Mouse (Mus musculus): ENCODE results near the gene Pxt1. TPM values are rescaled to one million over a fixed set of nuclear protein-coding genes. Genes with fewer than 3 reads are reported as not detected.

Gene Pxt1
- polyA plus RNA-seq, 1 experiment from 2014 or later, result 0.15 TPM

- WGBS, result 1% methylated on average over 9 of the region's 9 CpGs
- ATAC-seq (ENCODE audit: low read depth), result no peak
- Histone ChIP-seq H3K27me3 (ENCODE audit: control insufficient read depth, insufficient read depth, low read depth, low read length) (no peaks in the 10 kb centered on the region), H3K27ac (ENCODE audit: low read length) (peak overlapping the region; percentile 88), H3K36me3 (ENCODE audit: control insufficient read depth, insufficient read depth, low read length) (peaks cover 5% of the 10 kb centered on the region; the same call in 1 of the 2 replicates), H3K9me3 (ENCODE audit: control insufficient read depth, low read length) (no peaks in the 10 kb centered on the region), H3K4me1 (replicated peaks; ENCODE audit: control insufficient read depth, insufficient read depth, low read length) (peaks cover 14% of the 10 kb centered on the region), H3K4me3 (ENCODE audit: low read length) (peak overlapping the region; percentile 75), H3K9ac (ENCODE audit: low read length) (peak overlapping the region; percentile 83), H3K4me2 (ENCODE audit: low read depth, low read length) (peak overlapping the region; percentile 60)
Measured at GRCm38 (mm10) chr17:28953251-28953650, 9.6 kb upstream of the Pxt1 start.

DNA sequence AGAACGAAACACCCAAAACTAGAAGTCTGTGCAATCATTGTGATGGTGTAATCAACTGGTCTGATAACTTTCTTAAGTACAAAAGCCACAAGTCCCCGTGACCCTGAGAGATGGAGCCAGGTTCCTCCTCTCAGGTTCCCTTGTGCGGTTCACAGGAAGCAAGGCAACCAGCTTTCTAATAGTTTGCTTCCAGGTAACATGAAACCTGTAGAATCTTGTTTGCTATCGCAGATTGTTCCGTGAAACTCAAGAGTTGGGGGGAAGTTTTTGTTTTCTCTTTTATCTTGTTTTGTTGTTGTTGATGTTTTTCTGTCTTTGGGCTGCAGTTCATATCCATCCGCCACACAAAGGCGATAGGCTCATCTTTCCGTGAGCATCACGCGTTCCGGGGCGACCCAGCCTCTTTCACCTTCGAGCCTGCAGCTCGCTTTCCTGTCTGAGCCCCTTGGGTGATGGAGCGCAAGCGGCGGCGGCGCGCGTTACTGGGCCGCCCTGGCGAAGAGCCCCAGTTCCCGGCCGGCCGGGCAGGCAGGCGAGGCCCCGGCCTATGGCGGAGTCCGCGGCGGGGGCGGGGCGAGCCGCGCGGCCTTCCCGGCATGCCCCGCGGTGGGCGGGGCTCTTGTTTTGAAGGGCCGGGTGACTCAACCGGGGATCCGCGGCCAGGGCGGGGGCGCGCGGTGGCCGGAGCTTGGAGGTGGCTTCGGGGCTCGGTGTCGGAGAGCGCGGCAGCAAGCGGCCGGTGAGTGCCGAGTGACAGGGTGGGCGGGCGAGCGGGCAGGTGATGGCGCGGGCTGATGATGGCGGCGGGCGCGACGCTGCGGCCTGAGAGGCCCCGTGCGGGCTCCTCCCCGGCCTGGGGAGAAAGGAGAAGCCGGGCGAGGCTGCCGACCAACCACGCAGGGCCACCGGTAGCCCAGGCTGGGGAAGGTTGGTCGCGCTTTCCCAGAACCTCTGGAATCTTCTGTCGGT, 8.5 kb upstream of the Pxt1 start, which contains the start of gene Kctd20:
Kctd20 (plus strand) TSS at position 120 of the 969 bp plus-strand sequence.
- Histone ChIP-seq H3K4me1 (replicated peaks; ENCODE audit: control insufficient read depth, insufficient read depth, low read length) (peaks cover 14% of the 10 kb centered on the region), H3K4me2 (ENCODE audit: low read depth, low read length) (peak within 1 kb of the TSS; percentile 68), H3K27ac (ENCODE audit: low read length) (peak within 1 kb of the TSS; percentile 88), H3K9me3 (ENCODE audit: control insufficient read depth, low read length) (peaks cover 4% of the 10 kb centered on the region), H3K4me3 (ENCODE audit: low read length) (peak within 1 kb of the TSS; percentile 75), H3K36me3 (ENCODE audit: control insufficient read depth, insufficient read depth, low read length) (no peaks in the 10 kb centered on the region), H3K27me3 (ENCODE audit: control insufficient read depth, insufficient read depth, low read depth, low read length) (no peaks in the 10 kb centered on the region), H3K9ac (ENCODE audit: low read length) (peak within 1 kb of the TSS; percentile 83)
- peak; percentile 96 for ATAC-seq (ENCODE audit: low read depth)
- WGBS, result under 1% methylated on average over 72 of the region's 80 CpGs

- H3K4me1 ChIP-seq (replicated peaks; ENCODE audit: control insufficient read depth, insufficient read depth, low read length), result peaks cover 14% of the 10 kb centered on the region
- ATAC-seq (ENCODE audit: low read depth), result no peak
- WGBS, result 61% methylated on average over 4 of the region's 4 CpGs
- no peak overlapping the region for H3K4me2 ChIP-seq (ENCODE audit: low read depth, low read length)
- H3K27me3 ChIP-seq (ENCODE audit: control insufficient read depth, insufficient read depth, low read depth, low read length), result no peaks in the 10 kb centered on the region
- no peaks in the 10 kb centered on the region for H3K36me3 ChIP-seq (ENCODE audit: control insufficient read depth, insufficient read depth, low read length)
- H3K9ac ChIP-seq (ENCODE audit: low read length), result no peak overlapping the region
- H3K9me3 ChIP-seq (ENCODE audit: control insufficient read depth, low read length), result peaks cover 4% of the 10 kb centered on the region
- H3K4me3 ChIP-seq (ENCODE audit: low read length), result no peak overlapping the region
- H3K27ac ChIP-seq (ENCODE audit: low read length), result no peak overlapping the region
Measured at GRCm38 (mm10) chr17:28950751-28951150, 7.1 kb upstream of the Pxt1 start.

GRCm38 (mm10) chr17:28948661-28949060, 5.0 kb upstream of the Pxt1 start:
- no peak for ATAC-seq (ENCODE audit: low read depth)
- Histone ChIP-seq H3K9me3 (ENCODE audit: control insufficient read depth, low read length) (peaks cover 4% of the 10 kb centered on the region), H3K9ac (ENCODE audit: low read length) (no peak overlapping the region), H3K36me3 (ENCODE audit: control insufficient read depth, insufficient read depth, low read length) (no peaks in the 10 kb centered on the region), H3K27me3 (ENCODE audit: control insufficient read depth, insufficient read depth, low read depth, low read length) (no peaks in the 10 kb centered on the region), H3K4me2 (ENCODE audit: low read depth, low read length) (no peak overlapping the region), H3K4me3 (ENCODE audit: low read length) (no peak overlapping the region), H3K4me1 (replicated peaks; ENCODE audit: control insufficient read depth, insufficient read depth, low read length) (peaks cover 8% of the 10 kb centered on the region), H3K27ac (ENCODE audit: low read length) (no peak overlapping the region)
- WGBS, result 44% methylated on average over 4 of the region's 4 CpGs

DNA sequence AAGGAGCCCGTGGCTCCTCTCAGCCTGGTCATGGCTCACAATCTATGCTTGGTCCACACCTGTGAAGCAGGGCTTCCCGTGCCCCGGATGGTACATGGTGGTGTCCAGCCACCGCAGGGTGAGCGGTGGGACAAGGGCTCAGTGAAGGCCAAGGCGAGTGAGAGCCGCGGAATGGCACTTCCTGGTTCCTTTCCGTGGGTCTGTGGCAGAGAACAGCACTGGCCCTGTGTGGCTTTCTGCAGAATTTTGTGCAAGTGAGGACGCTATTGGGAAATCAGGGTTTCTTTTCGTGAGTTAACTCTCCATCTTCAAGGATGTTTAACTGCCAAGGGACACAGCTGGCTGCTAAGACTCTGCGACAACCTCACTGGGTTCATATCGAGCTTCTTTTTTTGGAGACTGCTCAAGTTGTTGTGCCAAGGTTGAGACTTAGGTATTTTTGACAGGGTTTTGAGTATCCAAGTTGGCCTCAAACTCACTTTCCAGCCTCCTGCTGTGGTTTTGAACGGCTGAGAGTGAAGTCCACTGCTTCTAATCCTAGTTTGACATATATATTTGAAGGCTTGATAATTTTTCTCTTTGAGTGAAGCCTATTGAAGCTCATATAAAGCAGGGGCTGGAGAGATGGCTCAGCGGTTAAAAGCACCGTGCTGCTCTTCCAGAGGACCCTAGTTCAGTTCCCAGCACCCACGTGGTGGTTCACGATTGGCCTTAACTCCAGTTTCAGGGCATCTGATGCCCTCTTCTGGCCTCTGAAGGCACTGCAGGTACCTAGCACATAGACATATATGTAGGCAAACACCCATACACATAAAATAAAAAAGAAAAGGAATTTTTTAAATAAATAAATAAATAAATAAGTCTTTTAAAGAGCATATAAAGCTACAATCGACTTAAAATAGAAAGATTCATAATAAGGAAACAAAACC, 3.6 kb upstream of the Pxt1 start:
- no peak overlapping the region for H3K4me3 ChIP-seq (ENCODE audit: low read length)
- H3K27me3 ChIP-seq (ENCODE audit: control insufficient read depth, insufficient read depth, low read depth, low read length), result no peaks in the 10 kb centered on the region
- no peak for ATAC-seq (ENCODE audit: low read depth)
- no peak overlapping the region for H3K4me2 ChIP-seq (ENCODE audit: low read depth, low read length)
- H3K4me1 ChIP-seq (replicated peaks; ENCODE audit: control insufficient read depth, insufficient read depth, low read length), result peaks cover 6% of the 10 kb centered on the region
- no peaks in the 10 kb centered on the region for H3K36me3 ChIP-seq (ENCODE audit: control insufficient read depth, insufficient read depth, low read length)
- no peak overlapping the region for H3K9ac ChIP-seq (ENCODE audit: low read length)
- peaks cover 4% of the 10 kb centered on the region for H3K9me3 ChIP-seq (ENCODE audit: control insufficient read depth, low read length)
- 92% methylated on average over 19 of the region's 19 CpGs for whole genome bisulfite sequencing
- no peak overlapping the region for H3K27ac ChIP-seq (ENCODE audit: low read length)

DNA sequence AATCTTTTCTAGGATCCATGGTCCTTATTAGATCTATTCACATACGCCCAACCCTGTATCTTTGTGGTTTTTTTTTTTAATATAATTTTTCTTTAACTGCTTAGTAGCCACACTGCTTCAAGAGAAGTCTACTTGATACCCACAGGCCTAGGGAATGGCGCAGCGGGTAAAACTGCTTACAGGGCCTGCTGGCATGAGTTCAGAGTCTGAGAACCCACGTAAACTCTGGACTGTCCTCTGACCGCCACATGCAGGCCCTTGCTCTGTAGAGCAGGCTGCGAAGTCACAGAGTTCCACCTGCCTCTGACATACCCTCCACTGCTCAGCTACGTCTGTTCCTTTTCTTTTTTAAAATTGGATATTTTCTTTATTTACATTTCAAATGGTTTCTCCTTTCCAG, 841 bp upstream of the Pxt1 start:
- 80% methylated on average over 7 of the region's 7 CpGs for WGBS
- no peak for ATAC-seq (ENCODE audit: low read depth)
- H3K27me3 ChIP-seq (ENCODE audit: control insufficient read depth, insufficient read depth, low read depth, low read length), result no peaks in the 10 kb centered on the region

GRCm38 (mm10) chr17:28942101-28942500, 1.5 kb downstream of the Pxt1 start:
- ATAC-seq (ENCODE audit: low read depth), result no peak
- no peaks in the 10 kb centered on the region for H3K27me3 ChIP-seq (ENCODE audit: control insufficient read depth, insufficient read depth, low read depth, low read length)
- 79% methylated on average over 10 of the region's 11 CpGs for WGBS

More for the DNA sequence above, 841 bp upstream of the Pxt1 start:
- Histone ChIP-seq H3K9me3 (ENCODE audit: control insufficient read depth, low read length) (peaks cover 4% of the 10 kb centered on the region), H3K27ac (ENCODE audit: low read length) (no peak overlapping the region), H3K36me3 (ENCODE audit: control insufficient read depth, insufficient read depth, low read length) (no peaks in the 10 kb centered on the region), H3K9ac (ENCODE audit: low read length) (no peak overlapping the region), H3K4me3 (ENCODE audit: low read length) (no peak overlapping the region), H3K4me1 (replicated peaks; ENCODE audit: control insufficient read depth, insufficient read depth, low read length) (no peaks in the 10 kb centered on the region), H3K4me2 (ENCODE audit: low read depth, low read length) (no peak overlapping the region)

DNA sequence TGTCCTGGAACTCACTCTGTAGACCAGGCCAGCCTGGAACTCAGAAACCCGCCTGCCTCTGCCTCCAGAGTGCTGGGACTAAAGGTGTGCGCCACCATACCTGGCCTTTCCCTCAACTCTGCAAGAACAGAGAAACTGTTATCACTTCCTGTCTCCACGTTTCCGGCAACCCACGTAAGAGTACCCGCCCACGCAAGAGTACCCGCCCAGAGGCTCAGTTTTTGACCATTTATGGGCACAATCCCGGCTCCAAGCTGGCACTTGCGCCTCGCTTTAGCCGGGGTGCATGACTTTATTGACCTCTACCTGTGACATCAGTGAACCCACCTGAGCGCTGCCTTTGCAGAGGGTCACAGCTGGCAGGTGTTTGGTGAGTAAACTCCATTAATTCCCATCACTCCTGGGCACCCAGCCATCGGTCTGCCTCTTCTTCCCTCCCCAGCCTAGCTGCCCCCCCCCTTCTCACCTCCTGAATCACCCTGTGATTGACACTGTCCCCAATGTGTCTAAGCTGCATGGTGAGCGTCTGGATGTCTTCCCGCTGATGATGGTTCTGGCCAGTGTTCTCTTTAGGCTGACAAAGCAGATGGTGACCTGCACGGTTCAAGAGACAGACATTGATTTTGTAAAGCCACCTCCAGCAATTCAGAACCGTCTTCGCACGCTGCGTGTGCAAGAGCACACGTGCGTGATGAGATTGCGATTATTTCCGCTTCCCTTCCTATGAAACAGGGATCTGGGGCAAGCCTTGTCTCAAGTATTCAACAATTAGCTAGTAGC, 2.7 kb downstream of the Pxt1 start:
- H3K9me3 ChIP-seq (ENCODE audit: control insufficient read depth, low read length), result no peaks in the 10 kb centered on the region
- no peak overlapping the region for H3K4me2 ChIP-seq (ENCODE audit: low read depth, low read length)
- no peak overlapping the region for H3K4me3 ChIP-seq (ENCODE audit: low read length)
- no peak overlapping the region for H3K27ac ChIP-seq (ENCODE audit: low read length)
- ATAC-seq (ENCODE audit: low read depth), result no peak
- 89% methylated on average over 25 of the region's 25 CpGs for WGBS
- H3K36me3 ChIP-seq (ENCODE audit: control insufficient read depth, insufficient read depth, low read length), result no peaks in the 10 kb centered on the region
- H3K27me3 ChIP-seq (ENCODE audit: control insufficient read depth, insufficient read depth, low read depth, low read length), result no peaks in the 10 kb centered on the region
- no peaks in the 10 kb centered on the region for H3K4me1 ChIP-seq (replicated peaks; ENCODE audit: control insufficient read depth, insufficient read depth, low read length)
- H3K9ac ChIP-seq (ENCODE audit: low read length), result no peak overlapping the region

More at GRCm38 (mm10) chr17:28942101-28942500, 1.5 kb downstream of the Pxt1 start:
- Histone ChIP-seq H3K9me3 (ENCODE audit: control insufficient read depth, low read length) (no peaks in the 10 kb centered on the region; the same call in 1 of the 2 replicates), H3K36me3 (ENCODE audit: control insufficient read depth, insufficient read depth, low read length) (no peaks in the 10 kb centered on the region), H3K4me3 (ENCODE audit: low read length) (no peak overlapping the region), H3K4me1 (replicated peaks; ENCODE audit: control insufficient read depth, insufficient read depth, low read length) (no peaks in the 10 kb centered on the region), H3K9ac (ENCODE audit: low read length) (no peak overlapping the region), H3K4me2 (ENCODE audit: low read depth, low read length) (no peak overlapping the region), H3K27ac (ENCODE audit: low read length) (no peak overlapping the region)

Measured in lung, embryonic 16.5 days (tissue).